Mouse (Mus musculus): ENCODE results near the gene Oard1. TPM values are rescaled to one million over a fixed set of nuclear protein-coding genes. Genes with fewer than 3 reads are reported as not detected.

The Oard1 gene
- polyA plus RNA-seq, 2 experiments from 2014 or later, result 81.7 to 98.8 TPM

DNA sequence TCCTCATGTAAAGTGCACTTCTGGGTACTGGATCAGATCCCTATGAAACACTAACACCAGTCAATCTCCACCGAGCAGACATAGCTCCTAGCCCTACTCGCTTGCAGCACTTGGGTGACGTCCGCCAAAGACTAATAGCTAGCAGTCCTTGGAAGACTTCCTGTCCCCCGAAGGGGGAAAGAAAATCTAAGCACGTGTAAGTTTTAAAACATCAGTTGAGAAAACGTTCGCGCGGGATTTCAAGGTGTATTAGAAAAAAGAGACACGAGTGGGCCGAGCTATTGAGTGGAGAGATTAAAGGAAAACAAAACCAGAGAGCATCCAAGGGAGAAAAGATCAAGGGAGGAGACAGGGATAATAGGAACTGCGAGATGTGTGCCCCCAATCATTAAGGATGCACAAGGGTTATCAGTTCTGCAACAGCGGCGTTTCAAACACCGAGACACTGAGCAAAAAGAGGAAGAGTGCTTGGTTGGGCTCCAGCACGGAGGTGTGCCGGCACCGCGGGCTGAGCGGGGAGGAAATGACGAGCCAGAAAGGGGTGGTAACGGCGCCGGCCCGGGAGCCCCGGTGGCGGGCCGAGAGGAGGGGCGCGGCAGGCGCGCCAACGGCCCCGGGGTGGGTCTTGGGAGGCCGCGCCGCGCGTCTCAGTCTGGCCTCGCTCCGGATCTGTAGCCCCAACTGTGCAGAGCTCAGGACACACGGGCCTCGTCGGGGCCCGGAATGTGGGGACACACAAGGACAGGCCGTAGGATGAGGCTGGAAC lies 1.1 kb upstream of the Oard1 start:
- ATAC-seq, result peak; percentile 46

DNA sequence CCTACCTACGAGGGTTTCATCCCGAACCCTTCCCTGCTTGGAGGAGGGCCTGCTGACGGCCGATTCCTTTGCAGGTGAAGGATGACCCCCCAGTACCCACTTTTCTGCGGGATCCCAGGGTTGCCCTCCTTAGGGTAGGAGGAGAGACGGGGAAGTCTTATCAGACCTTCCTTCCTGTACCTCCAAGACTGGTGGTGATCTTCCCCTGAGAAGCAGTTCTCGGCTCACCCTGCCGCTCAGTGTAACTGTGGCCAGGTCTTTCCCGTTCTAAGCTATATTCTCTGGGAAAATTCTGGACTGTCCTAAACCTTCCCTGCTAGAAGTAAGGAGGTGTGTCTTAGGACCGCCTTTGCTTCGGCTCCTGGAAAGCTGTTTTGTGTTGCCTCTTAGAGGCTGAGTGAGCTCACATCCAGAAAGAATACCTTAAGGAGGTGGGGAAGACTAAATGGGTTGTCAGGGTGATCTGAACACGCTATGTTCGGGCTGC lies 528 bp downstream of the Oard1 start:
- peak; percentile 8 for ATAC-seq

GRCm38 (mm10) chr17:48411241-48411640 lies 1.4 kb downstream of the Oard1 start:
- ATAC-seq, result no peak

GRCm38 (mm10) chr17:48416011-48416410 lies 6.2 kb downstream of the Oard1 start:
- ATAC-seq, result no peak

GRCm38 (mm10) chr17:48416425-48417195 lies 6.8 kb downstream of the Oard1 start:
- peak; percentile 95 for ATAC-seq

- ATAC-seq, result no peak
Measured at GRCm38 (mm10) chr17:48417521-48417920, 7.7 kb downstream of the Oard1 start.

DNA sequence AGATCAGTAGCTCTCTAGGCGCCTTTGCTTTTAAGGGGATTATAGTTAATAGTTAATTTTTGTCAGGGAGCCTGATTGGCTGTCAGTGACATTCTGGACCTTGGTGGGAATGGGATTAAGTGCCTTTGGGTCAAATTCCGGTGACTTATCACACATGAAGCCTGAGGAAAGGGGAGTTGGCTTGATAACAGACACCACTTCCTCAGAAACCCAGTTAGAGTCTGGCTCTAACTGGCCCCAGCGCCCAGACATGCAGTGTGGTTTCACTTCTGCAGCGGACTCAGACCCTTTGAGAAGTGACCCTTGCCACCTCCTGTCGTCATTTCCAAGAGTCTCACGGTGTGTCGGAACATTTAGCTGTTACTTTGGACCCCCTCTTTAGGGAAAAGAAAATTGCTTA lies 8.4 kb downstream of the Oard1 start:
- ATAC-seq, result no peak

DNA sequence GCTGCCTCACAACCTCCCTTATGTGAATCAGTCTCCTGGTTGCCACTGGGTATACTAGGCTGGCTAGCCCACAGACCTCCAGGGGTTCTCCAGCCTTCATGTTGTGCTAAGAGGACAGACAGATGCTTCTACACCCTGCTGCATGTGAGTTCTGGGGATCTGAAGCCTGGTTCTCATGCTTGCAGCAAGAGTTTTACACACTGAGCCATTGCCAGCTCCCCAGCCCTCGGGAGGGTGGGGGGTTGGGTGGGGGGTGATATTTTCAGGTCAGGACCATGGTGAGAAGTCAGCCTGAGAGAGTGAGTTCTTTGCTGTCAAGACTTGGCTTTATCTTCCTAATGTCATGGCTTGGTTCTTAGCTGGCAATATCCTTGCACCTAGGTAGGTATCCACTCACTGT lies 9.0 kb downstream of the Oard1 start:
- ATAC-seq, result no peak

- no peak for ATAC-seq
Measured at GRCm38 (mm10) chr17:48419571-48419970, 9.8 kb downstream of the Oard1 start.

DNA sequence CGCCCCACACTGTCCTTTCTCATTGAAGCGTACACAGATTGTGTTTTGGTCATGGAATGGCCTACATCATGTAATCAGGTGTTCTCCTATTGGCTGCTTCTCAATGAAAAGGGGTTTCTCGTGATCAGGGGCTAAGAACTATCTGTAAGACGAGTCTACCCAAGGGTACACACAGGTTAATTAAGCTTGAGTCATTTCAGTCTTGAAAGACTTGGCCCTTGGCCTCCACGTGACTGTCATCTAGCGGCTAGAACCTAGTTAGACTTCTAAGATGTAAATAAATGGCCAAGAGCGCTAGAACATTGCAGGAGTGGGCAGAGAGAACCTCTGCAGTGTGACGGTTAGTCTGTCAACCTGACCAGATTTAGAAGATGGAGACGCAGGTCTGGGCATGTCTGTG lies 14.4 kb downstream of the Oard1 start:
- no peak for ATAC-seq

DNA sequence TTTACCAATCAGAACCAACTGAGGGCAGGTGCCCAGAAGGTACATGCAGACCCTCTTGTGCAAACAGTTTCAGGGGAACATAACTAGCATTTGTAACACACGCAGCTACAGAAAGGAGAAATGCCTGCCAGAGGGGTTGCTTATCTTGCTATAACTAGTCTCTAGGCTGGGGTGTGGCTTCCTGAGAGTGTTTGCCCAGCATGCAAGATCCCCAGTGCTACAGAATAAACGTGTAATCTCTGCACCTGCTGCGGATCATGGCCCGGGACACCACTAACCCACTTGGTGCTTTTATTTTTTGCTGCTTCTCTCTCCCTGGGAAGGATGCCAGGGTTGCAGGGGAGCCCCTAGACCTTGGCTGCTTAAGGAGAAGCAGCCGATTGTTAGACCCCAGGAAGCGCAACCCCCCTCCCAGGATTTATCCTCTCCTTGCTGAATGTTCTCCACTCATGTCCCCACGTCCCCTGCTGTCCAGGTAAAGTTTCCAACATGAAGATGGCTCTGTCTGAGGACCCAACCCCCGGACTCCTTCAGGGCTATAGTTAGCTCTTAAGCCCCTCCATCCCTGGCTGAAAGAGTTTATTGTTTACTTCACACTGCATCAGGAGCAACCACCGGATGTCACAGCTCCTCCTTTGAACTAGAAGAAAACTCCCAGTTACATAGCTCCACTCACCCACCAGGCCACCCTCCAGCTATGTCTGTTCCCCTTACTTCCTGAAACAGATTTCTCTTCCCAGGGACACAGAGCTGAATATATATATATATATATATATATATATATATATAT lies 16.2 kb downstream of the Oard1 start:
- ATAC-seq, result peak; percentile 35

DNA sequence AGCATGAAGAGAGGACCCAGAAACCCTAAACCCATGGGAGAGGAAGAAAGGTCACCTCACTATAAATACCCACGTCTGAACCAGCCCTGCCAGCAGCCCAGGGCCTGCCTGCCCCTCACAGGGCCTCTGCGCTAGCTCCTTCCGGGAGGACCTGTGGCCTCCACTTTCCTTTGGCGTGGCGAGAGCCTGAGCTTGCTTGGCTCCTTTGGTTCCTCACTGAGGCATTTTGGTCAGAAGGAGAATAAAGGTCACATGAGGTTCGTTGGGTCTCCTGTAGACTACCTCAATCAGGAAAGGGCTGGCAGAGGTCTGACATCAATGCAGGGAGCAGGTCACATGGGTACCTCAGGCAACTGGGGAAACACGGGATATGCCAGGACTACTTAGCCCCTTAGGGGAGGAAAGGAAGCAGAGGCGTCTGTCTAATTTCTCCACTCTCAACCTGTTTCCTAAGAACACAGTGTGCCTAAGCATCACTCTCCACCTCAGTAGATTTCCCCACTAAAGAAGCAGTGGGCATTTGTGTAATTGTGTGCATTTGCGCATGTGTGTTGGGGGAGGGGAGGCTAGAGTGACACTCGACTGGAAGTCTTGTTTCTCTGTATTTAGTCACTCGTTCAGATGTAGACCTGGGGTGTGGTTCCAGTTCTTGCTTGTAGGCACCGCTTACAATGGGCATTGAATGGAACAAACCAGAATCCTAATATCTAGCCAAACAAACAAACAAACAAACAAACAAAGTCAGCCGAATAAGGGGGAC lies 17.4 kb downstream of the Oard1 start:
- peak; percentile 40 for ATAC-seq

DNA sequence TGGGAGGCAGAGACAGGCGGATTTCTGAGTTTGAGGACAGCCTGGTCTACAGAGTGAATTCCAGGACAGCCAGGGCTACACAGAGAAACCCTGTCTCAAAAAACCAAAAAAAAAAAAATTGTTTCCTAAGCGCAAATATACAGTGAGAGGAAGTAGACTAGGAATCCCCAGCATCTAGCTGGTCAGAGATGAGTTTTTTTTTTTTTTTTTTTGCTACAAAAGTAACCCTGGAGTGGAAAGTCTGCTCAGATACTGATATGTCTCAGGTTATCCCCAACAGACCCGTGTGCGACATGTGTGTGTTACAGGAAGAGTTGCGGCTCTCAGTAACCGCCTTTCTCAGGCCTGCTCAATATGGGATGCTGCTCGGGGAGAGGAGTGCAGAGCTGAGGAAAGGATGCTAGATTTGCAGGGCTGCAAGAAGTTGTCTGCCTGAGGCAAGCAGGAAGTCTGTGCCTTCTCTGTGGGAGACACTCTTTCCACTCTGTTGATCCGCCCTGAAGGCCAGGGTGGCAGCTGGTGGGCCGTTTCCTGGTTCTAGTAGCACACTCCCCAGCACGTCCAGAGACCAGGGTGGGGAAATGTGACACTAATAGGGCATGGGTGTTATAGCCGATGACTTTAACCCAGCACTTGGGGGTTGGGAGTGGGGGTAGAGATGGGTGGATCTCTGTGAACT lies 18.2 kb downstream of the Oard1 start:
- ATAC-seq, result peak; percentile 60

DNA sequence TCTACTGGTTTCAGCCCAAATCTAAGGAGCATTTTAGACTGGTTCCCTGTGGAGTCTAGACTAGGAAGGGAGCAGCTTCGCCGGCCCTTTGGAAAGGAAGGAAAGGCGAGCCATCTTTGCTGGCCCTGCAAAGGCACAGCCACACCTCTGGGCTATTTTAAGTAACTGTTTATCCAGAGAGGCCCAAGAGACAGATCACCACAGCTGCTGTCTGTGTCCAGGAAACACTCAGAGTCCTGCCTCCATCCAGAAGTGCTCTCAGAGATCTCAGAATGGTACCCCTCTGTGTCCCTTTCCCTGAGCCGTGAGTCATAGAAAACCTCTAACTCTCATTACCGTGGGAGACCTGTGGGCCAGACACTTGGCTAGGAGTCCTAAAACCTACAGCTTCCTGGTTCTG lies 20.6 kb downstream of the Oard1 start:
- ATAC-seq, result no peak

DNA sequence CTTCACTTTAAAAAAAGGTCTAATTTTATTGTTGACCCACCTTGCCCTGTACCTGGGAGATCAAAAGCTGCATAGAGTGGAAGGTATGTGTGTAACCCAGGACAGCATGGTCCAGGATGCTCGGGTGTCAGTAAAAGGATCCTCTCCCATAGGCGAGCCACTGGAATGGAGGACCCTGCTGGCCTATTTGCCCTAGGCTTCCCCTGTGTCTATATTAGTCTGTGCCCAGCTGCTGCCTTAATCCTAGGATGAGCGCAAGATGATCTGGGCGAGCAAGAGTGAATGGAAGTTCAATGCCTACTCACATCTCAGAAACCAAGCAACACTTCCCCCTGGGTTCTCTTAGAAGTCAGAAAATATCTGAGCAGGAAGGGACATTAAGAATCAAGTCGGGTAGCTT lies 21.2 kb downstream of the Oard1 start:
- ATAC-seq, result no peak

GRCm38 (mm10) chr17:48432158-48432980 lies 22.6 kb downstream of the Oard1 start, which contains the start of gene Apobec2:
TSS of gene Apobec2 (minus strand) at chr17:48432930.
- no peak for ATAC-seq

DNA sequence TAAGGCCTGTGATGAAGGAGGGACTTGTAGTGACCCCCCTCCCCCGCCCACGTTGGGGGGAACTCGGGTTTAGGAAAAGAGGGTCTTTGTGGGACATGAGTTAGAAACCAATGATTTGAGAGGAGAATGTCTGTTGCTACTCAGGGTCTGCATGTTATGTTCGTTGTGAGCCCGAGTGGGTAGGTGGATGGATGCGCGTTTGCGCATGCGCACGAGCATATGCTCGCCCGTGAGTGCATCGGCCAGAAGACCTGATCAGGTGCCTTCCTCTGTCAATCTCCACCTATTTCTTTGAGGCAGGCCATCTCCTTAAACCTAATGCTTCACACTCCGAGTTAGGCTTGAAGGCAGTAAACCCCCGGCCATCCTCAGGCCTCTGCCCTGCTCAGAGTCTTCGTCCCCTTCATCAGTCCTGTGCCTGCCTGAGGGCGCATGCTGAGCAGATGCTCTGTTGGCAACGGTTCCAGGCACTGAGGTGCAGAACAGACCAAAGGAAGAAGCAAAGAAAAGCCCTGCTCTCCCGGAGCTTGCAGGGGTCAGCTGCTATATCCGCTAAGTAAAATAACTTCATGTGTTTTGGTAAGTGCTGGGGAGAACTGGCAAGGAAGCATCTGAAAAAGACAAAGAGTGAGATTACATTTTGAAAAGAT lies 23.3 kb downstream of the Oard1 start:
- no peak for ATAC-seq

DNA sequence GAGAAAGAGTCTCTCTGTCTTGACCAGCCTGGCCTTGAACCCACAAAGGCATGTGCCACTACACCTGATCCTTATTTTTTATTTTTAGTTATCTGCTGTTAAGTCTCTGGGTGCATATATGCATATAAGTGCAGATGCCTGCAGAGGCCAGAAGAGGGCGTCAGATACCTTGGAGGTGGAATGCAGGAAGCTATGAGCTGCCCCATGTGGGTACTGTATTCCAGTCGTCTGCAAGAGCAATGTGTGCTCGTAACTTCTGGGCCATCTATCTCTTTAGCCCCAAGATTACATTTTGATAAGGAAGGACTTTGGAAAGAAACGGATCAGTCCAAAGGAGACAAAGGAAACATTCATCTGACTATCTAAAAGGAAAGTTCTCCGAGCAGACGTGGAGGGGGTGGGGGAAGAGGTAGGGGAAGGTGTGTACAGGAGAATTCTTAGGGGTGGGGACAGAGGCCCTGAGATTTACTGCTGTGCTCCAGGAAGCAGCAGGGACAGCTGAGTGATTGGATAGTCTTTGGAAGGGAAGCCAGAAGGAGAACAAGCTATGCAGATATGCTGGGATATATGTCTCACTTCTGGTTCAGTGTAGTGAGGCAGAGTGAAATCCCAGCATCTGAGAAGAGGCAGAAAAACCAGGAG lies 24.0 kb downstream of the Oard1 start:
- no peak for ATAC-seq

GRCm38 (mm10) chr17:48434479-48434878 lies 24.7 kb downstream of the Oard1 start:
- ATAC-seq, result no peak

DNA sequence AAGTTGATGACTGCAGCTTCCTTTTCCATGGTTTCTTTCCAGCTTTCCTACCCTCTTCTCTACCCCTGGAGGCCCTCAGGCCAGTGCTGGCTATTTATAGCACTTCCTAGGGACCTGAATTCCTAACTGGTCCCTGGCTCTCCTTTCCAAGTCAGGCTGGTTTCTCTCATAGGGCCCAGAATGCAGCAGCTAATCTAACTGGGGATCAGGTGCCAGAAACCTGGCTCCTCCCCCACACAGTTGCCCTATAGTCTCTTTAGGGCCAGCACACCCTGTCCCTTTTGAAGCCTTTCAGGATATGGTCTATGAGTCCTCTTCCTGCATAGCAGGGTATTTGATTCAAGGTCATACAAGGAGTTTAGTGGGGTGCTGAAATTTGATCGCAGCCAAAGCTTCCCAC lies 26.7 kb downstream of the Oard1 start:
- ATAC-seq, result no peak

Data from CD4-positive, CD25-positive, alpha-beta regulatory T cell, adult 4 months (primary cell).